Mouse (Mus musculus): ENCODE results near the gene Cask.

Cask gene

DNA sequence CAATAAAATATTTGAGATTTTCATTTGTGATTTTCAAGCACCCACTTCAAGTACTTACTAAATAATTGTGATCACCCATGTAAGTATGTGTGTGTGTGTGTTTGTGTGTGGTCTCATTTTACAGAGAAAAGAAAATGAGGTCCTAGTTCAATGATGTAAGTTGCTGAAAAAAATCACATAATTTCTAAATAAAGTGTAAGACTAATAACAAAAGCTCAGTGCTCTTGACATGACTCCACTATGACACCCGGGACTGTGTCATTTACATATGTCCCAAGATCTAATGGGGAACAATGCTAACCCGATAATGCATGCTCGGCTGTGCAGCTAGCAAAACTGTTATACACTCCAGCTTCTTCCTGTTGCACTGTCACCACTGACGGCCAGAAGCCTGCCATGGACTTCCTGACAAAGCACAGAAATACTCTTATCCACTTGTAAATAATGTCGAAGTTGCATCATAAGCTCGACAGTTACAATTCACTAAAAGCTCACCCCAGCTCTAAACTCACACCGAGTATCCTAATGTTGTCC is 130.8 kb downstream of the Cask start:
- DNase-seq (ENCODE audit: low read depth, low spot score): peak; percentile 4

DNA sequence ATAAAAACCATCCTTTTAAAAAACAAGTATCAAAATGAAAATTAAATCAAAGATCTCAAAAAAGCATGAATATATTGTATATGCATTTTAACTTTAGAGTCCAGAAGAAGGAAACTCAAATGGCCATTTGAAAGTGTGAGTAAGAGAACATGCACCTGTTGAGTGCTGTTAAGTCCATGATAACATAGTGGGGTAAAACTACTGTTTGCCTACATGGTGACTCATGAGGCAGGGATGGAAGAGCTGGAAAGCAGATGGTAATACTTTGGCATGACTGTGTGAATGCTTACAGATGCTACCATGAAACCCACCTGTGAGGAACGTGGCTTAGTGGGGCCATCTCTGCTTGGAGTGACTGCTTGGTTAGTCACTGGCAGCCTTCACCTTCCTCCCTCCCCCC is 132.9 kb downstream of the Cask start:
- no peak for DNase-seq (ENCODE audit: low read depth, low spot score)

DNA sequence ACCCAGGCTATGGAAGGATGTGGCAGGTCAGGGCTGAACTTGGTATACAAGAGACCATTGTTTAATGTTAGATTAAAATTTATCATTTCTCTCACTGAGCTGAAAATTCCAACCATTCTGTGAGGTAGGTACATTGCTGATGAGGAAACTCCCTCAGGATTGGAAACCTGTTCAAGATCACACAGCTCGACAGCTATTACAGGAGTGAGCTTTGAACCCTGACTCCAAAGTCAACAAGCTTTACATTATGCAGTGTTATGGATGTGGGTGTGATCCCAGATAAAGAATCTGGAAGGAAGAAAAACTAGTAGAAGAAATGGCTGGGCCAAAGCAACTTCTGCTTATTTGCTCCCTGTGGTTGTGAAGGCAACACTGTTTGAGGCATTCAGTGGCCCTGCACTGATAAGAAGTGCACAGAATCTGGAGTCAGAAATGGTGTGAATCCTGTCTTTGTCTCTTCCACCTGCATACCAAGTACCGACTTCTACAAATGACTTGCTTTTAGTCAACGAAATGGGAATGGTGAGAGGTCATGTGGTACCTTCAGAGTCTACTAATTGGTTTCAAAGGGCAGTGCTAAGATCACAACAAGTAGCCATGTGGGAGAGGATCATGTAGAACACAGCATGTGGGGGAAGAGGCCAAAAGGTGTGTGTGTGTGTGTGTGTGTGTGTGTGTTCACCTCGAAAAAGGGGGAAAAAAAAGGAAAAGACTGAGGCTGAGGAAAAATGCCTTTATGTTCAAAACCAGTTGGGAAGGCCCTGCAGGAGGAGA is 134.2 kb downstream of the Cask start:
- DNase-seq (ENCODE audit: low read depth, low spot score): no peak

DNA sequence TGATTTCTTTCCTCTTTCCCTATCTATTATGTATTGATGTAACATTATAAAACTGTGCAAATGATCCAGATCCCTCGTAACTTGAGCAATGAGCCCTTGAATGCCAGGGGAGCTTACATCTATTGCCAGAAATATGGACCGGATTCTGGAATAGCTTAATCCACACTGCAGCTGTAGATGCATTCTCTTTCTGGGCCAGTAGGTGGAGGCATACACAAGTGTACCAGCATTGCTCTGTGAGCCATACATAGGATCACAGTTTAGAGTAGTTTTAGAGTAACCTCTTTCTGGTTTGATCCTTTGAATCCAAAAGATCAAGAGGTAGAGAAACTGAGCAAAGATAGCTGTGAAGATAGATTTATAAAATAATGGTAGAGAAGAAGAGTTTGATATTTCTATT is 141.0 kb downstream of the Cask start:
- DNase-seq (ENCODE audit: low read depth, low spot score): peak; percentile 32

DNA sequence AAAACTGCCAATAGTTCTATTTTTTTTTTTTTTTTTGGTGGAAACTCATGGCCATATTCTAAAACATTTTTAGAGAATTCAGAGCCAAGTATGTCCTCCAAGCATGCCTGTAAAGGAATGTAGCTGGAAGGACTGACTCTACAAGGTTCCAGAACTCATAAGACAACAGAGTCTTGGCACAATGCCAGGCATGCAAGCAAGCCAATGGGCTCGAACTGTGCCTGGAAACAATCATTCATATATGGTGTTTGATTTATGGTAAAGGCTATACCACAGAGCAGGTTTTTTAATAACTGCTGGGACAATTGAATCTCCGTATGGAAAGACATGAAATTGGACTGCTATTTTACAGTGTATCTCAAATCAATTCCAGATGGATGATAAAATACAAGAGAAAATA is 146.1 kb downstream of the Cask start:
- no peak for DNase-seq (ENCODE audit: low read depth, low spot score)

DNA sequence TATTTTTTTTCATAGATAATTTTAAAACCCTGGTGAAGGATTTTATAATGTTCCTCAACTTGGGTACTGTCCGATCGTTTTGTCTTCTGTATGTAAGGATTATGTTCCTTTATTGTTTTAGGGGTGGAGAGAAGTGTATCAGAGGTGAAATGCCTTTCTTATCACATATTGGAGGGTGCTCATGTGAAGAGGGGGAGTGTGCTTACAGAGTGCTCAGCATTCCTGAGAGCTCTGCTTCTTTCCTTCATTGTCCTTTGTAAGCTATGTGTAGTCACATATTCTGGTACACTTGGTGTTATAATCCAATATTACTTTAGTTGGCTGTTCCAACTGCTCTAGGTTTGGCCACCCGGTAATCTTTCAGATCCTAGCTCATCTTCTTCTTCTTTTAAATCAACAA is 150.5 kb downstream of the Cask start:
- no peak for DNase-seq (ENCODE audit: low read depth, low spot score)

DNA sequence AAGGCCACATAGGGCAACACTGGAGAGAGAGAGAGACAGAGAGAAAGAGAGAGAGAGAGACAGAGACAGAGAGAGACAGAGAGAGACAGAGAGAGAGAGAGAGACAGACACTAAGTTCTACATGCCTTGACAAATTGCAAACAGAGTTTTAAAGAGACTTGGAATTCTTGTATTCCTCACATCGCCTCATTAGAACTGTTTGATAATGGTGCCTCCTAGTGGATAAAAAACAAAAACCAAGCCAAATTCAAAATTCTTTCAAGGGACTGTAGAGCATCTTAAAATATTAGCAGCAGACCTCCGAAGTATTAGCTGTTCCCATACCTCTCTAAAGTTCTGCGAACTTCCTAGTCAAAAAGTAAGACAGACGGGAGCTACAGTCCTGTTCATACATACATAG is 159.3 kb downstream of the Cask start:
- DNase-seq (ENCODE audit: low read depth, low spot score): peak; percentile 31

DNA sequence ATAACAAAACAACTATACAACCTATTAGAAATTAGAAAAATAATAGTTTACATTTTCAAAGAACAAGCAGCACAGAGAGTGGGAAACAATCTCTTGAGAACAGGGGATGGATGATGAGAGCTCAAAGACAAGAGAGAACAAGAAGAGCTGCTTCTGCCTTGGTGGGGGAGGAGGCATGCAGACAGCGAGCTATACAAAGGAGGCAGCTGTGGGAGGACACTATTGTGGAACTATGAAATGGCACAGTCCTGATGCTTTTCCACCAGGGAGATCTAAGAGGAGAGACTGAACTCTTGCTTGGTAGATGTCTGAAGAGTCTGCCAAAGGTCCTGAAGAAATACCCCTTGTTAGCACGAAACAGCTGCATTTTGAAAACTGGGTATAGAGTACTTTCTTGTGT is 162.8 kb downstream of the Cask start:
- no peak for DNase-seq (ENCODE audit: low read depth, low spot score)

DNA sequence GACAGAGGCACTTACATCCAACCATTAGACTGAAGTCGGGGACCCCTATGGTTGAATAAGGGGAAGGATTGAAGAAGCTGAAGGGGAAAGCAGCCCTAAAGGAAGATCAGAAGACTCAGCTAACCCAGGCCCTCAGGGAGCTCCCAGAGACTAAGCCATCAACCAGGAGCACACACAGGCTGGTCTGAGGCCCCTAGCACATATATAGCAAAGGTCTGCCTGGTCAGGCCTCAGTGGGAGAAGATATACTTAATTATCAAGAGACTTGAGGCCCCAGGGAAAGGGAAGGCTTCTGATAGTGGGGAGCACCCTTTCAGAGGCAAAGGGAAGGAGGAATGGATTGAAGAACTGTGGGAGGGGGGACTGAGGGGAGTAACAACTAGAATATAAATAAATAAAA is 164.6 kb downstream of the Cask start:
- no peak for DNase-seq (ENCODE audit: low read depth, low spot score)

DNA sequence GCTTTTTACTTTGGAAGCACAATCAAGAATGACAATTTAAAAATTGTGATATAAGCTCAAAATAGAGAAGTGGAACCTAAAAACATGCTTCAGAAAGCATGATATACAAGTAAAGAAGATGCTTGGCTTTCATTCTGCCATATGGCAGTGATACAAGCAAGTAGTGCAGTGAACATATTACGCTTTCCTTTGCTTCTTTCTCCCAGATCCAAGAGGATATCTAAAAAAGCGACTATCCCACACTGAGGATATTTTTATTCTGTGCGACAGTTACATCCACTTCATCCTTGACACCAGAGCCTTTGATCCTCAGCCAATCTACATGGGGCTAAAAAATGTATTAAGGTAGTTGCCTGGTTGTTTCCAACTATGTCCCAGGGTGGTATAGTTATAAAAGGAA is 169.4 kb downstream of the Cask start:
- DNase-seq (ENCODE audit: low read depth, low spot score): no peak

DNA sequence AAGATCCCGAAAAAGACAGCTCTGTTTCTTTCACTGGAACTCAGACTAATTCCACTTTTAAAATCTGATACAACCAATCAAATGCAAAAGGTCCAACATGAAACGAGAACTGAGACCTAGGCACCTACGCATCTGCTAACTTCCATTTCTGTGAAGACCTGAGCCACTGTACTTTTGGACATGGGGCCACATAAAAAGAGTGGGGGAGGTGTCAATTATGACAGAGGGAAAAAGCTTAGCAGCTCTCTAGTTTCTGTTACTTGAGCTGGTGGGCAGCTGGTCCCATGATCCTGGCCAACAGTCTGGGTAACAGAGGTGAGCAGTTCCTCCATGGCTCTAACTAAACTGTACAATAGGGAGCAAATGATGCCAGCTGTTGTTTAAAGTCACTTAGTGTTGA is 178.2 kb downstream of the Cask start:
- DNase-seq (ENCODE audit: low read depth, low spot score): peak; percentile 29

DNA sequence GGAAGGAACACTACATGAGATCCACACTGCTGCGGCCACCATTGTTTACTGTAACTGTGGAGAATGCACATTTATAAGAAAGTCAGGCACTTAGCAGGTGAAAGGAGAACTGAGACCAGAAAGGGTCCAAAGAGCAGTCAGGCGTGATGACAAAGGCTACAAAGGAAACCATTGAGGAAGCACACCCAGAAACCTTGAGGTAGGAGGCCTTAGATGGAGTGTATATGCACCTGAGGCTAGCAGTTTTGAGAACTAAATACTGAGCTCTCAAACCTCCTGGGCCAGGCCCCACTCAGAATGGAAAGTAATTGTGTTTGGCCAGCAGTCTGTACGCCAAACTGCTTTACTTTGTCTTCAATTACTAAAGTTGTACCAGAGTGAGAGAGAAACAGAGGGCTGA is 180.8 kb downstream of the Cask start:
- DNase-seq (ENCODE audit: low read depth, low spot score): peak; percentile 80

DNA sequence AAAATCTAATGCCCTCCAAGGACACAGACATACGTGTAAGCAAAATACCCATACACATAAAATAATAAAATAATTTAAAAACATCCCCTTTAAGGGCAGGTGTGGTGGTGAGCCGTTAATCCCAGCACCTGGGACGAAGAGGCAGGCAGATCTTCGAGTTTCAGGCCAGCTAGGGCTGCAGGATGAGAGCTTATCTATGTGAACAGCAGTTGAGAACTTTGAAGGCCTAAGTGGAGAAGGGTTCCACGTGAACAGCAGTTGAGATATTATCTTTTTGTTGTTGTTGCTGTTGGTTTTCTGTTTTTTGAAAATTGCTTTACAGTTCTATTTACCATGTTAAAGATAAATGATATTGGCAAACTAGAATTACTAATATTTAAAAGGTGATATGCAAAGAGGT is 182.3 kb downstream of the Cask start:
- DNase-seq (ENCODE audit: low read depth, low spot score): no peak

DNA sequence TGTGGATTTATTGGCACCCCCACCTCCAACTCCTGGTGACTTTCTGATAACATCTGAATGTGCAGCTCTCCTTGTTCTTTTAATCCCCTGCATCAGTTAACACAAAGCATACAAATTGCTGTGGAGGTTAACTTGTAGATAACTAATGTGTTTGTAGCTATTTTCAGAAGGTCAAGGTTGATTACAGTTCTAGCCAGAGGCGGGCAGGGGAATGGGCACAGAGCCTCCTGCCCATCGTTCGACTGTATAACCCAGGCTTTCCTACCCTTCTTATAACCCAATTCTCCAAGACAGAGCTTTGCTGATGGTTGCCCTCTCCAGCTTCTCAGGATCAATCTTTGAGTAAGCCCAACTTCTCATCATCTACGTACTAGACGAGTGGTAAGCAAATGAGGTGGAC is 190.1 kb downstream of the Cask start, which contains the start of gene Gpr82:
Gene Gpr82, plus strand, starts transcription at position 301 of the 400 bp plus-strand sequence.
- no peak for DNase-seq (ENCODE audit: low read depth, low spot score)

DNA sequence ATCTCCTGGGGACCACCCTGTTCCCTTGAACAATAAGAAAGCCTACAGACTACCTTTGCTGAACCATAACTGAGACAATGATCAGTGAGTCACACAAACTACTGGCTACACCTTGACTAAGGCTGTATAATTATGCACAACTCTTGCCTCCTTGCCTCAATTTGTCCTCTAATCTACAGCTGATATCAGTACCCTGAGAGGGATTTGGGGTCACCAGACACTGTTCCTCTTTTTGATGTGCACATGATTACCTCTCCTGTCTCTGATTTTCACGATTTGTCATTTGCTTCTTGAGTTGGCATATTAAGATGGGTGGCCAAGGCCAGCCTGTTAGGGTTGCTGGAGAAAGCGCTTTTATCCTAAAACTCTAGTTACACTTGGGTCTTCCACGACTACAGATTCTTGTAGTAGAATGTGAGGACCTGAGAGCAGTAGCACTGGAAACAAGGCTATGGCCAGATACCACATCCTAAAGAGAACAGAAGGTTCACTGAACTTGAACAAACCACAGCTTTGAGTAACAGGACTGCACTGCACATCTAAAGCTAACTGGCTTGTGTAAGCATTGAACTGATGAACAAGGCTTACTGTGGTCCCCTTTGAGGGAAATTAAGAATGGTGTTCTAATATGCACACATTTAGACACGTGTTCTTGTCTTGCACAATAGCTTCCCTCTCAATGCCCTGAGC is 191.8 kb downstream of the Cask start:
- DNase-seq (ENCODE audit: low read depth, low spot score): no peak

DNA sequence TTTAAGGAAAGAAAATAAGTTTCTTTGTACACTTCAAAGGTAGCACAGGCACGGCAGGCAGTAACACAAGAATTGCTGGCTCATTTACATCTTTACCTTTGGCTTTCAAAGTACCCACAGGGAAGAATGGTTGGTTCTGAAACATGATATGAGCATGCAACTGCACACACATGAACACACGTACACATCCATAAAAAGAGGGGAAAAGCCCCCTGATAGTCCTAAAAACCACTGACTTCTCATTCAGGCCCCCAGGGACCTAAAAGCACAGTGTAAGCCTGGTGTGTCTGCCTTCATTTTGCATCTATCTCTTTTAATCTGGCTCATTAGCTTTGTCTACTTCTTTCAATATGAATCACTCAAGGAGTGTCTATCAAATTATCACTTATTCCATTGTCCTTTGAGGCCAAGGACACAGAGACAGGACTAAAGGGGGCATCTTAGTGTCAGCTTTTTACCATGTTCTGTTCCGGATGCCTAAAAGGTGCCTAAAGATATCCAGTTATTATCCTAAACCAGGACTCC is 192.5 kb downstream of the Cask start:
- DNase-seq (ENCODE audit: low read depth, low spot score): no peak

DNA sequence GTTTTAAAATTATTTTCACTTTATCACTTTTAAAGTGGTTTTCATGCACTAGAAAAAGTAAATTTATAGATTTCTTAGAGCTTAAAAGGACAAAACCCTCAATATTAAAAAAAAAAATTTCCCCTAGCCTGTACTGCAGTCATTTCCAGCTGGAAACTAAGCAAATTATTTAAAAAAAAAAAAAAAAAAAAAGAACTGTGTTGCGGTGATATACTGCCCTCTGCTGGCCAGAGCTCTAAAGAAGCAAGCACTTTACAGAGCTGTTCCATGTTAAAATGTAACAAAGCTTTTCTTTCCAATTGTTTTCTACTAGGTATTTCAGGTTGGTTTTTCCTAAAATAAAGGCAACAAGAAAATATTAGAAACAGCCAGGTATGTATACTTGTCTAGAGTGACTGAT is 194.4 kb downstream of the Cask start:
- DNase-seq (ENCODE audit: low read depth, low spot score): peak; percentile 67

DNA sequence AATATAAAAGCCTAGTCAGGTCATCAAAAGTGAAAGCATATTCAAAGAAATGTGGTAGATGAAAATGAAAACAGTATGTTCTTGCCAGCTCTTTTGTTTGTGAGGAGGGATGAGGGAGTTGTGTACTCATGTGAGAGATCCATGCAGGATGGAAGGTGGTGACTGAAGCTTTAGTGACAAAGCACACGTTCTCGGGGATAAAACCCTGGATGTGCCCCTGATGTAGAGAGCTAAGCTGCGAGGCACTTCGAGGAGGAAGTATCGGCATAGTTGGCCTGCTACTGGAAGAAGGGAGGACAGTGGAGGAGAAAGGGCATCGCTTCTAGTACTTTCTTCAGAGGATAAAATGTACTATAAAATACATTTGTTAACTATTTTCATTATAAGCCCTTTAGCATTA is 195.3 kb downstream of the Cask start:
- peak; percentile 69 for DNase-seq (ENCODE audit: low read depth, low spot score)

DNA sequence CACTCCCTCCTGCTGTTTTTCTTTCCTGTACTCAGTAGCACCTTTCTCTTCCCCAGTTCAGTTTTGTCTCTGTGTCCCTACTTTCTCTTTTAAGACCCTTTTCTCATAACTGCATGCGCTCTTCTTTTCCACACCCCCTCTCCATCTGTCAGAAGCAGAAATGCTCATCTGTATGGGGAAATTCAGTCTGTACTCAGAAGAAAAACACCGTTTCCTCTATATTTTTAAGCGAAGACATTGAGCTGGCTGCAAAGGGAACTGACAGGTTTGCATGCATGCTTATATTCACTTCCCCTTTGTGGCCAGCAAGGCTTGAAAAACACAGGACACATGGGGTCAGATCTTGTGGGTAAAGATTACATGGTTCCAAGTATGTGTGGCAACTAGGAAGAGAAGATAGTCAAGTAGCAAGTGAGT is 196.2 kb downstream of the Cask start:
- DNase-seq (ENCODE audit: low read depth, low spot score): peak; percentile 82

DNA sequence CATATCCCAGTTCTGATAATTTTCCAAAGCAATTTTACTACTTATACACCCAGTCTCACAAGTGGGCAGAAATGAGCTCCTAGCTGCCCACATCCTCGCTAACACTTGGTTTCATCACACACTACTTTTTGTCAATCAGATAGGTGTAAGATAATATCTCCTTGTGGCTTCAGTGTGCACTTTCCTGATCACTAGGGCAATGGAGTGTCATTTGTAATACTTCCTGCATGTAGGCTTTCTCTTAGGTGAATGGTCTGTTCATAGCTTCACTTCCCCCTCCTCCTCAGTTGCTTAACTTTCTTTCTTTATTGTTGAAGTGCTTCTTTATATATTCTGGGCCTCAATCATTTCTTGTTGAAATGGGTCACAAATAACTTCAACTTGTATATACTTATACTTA is 198.9 kb downstream of the Cask start:
- DNase-seq (ENCODE audit: low read depth, low spot score): no peak

DNA sequence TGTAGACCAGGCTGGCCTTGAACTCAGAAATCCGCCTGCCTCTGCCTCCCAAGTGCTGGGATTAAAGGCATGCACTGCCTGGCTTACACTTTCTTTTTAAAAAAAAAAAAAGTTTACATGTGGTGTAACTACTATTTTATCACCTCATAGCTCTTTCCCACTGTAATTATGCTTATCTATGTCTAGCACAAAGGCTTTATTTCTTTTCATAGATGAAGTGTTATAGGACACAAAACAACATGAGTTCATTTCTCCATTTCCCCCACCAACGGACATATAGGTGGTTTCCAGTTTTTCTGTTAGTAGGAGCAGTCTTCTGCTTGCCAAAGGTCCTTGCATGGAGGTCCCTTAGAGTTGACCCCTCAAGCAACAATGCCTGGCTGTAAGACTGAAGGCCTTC is 199.3 kb downstream of the Cask start:
- DNase-seq (ENCODE audit: low read depth, low spot score): no peak

DNA sequence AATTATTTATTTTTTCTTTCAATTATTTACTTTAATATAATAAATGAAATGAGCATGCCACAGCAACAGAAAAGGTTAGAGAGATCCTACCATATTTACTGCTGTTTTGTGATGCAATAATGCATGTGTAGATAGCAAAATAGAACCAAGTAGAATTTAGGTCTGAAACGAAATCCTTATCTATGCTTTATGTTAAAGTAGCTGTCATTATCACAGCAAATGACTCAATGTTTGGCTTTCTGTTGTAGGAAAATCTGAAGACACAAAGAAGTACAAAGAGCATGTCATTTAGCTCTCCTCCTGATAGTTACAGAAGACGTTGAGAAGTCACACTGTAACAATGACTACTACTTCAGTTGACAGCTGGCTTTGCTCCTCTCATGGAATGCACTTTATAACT is 212.3 kb downstream of the Cask start:
- DNase-seq (ENCODE audit: low read depth, low spot score): no peak

DNA sequence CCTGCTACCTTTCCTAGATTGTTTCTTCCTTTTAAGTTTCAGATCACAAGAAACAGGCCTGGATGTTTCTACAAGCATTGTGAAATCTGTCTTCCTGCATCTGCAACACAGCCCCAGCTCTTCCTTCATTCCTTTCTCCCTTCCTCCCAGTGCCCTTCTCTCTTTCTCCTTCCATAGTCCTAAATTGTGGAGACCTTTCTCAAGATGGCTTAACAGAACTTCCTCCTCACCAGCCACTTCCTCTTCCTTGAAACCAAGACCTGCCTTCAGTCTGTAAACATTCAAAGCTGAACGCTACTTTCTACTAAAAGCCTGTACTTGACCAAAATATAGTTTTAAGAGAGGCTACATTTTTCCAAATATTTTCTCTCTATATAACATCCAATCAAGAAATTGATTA is 214.8 kb downstream of the Cask start:
- DNase-seq (ENCODE audit: low read depth, low spot score): peak; percentile 19
